Mouse (Mus musculus) liver, embryonic 11.5 days (tissue): ENCODE measurements around the gene Rbm33. TPM values are rescaled to one million over a fixed set of nuclear protein-coding genes. Genes with fewer than 3 reads are reported as not detected.

Source experiments
- ATAC-seq: fragments of 200-750 bp; cut with Nextera tagmentation; replicated peaks from 2 replicates; pipeline ENCODE4 v1.8.0; 2017; ENCODE audit warnings: moderate number of reproducible peaks, mild to moderate bottlenecking, moderate TSS enrichment, moderate library complexity; ENCODE audit not compliant: low FRiP score
- DNase-seq: peaks from one replicate; pipeline ENCODE4 v3.0.0-alpha.2; 2017; ENCODE audit warnings: low spot score
- H3K27ac ChIP-seq: fragments of 300-500 bp; sonication (generic); 2 replicates; pipeline ENCODE4 v1.5.1; 2014; ENCODE audit warnings: mild to moderate bottlenecking, low read depth, low read length, control low read depth
- H3K27me3 ChIP-seq: fragments of 300-500 bp; sonication (generic); replicated peaks from 2 replicates; pipeline ENCODE4 v1.6.1; 2014; ENCODE audit warnings: low read length, mixed read lengths; ENCODE audit not compliant: control insufficient read depth, insufficient read depth
- H3K36me3 ChIP-seq: fragments of 300-500 bp; sonication (generic); 2 replicates; pipeline ENCODE4 v1.6.1; 2014; ENCODE audit warnings: mild to moderate bottlenecking, low read length, moderate library complexity, mixed read lengths; ENCODE audit not compliant: control insufficient read depth, insufficient read depth
- H3K4me1 ChIP-seq: fragments of 300-500 bp; sonication (generic); replicated peaks from 2 replicates; pipeline ENCODE4 v1.6.1; 2014; ENCODE audit warnings: low read length, mixed read lengths; ENCODE audit not compliant: control insufficient read depth, insufficient read depth
- H3K4me2 ChIP-seq: fragments of 300-500 bp; sonication (generic); 2 replicates; pipeline ENCODE4 v1.6.1; 2014; ENCODE audit warnings: mild to moderate bottlenecking, control low read depth, moderate library complexity
- H3K4me3 ChIP-seq: fragments of 300-500 bp; sonication (generic); 2 replicates; pipeline ENCODE4 v1.5.1; 2014; ENCODE audit warnings: low read depth, low read length, control low read depth
- H3K9ac ChIP-seq: fragments of 300-500 bp; sonication (generic); 2 replicates; pipeline ENCODE4 v1.6.1; 2014; ENCODE audit warnings: low read depth, low read length, control low read depth
- H3K9me3 ChIP-seq: fragments of 300-500 bp; sonication (generic); 2 replicates; pipeline ENCODE4 v1.6.1; 2016; ENCODE audit warnings: low read length, inconsistent platforms, mixed read lengths; ENCODE audit not compliant: control insufficient read depth
- WGBS: fragments of 180-500 bp; shearing (Covaris S2); extraction: QIAGEN DNeasy Blood & Tissue Kit; methylation state at CpG from one replicate; pipeline ENCODE4 v1.1.7; 2014; 5-methylcytosine and 5-hydroxymethylcytosine counted together
- polyA plus RNA-seq: library from polyadenylated mRNA; unstranded; fragments of >200 nt; fragmentation: Nextera tagmentation; extraction: Ambion mirVana; gene quantifications from 2 replicates; pipeline ENCODE4 v1.2.1, GENCODE M21; 2014

Rbm33 gene
- polyA plus RNA-seq, 1 experiment from 2014 or later, result 11.1 TPM

- no peaks in the 10 kb centered on the region for H3K9me3 ChIP-seq
- H3K36me3 ChIP-seq, result peaks cover 29% of the 10 kb centered on the region
- H3K9ac ChIP-seq, result no peak overlapping the region
- no peak overlapping the region for H3K4me3 ChIP-seq
- H3K4me2 ChIP-seq, result no peak overlapping the region
- H3K27ac ChIP-seq, result no peak overlapping the region
- DNase-seq, result no peak
- no peaks in the 10 kb centered on the region for H3K27me3 ChIP-seq
- no peak for ATAC-seq
- no peaks in the 10 kb centered on the region for H3K4me1 ChIP-seq
These were observed 38.7 kb downstream of the Rbm33 start for GRCm38 (mm10) chr5:28355614-28356013.

GRCm38 (mm10) chr5:28360745-28361144, 43.8 kb downstream of the Rbm33 start:
- no peak overlapping the region for H3K4me2 ChIP-seq
- ATAC-seq, result no peak
- no peak overlapping the region for H3K27ac ChIP-seq
- no peaks in the 10 kb centered on the region for H3K27me3 ChIP-seq
- no peak for DNase-seq
- no peaks in the 10 kb centered on the region for H3K4me1 ChIP-seq
- H3K36me3 ChIP-seq, result peaks cover 35% of the 10 kb centered on the region
- no peak overlapping the region for H3K4me3 ChIP-seq
- H3K9ac ChIP-seq, result no peak overlapping the region
- no peaks in the 10 kb centered on the region for H3K9me3 ChIP-seq
- WGBS, result 93% methylated on average over 2 of the region's 2 CpGs

- H3K9ac ChIP-seq, result no peak overlapping the region
- ATAC-seq (no peak), DNase-seq (no peak)
- no peaks in the 10 kb centered on the region for H3K4me1 ChIP-seq
- WGBS, result 87% methylated on average over 2 of the region's 2 CpGs
- no peak overlapping the region for H3K4me2 ChIP-seq
- H3K9me3 ChIP-seq, result no peaks in the 10 kb centered on the region
- no peaks in the 10 kb centered on the region for H3K27me3 ChIP-seq
- H3K4me3 ChIP-seq, result no peak overlapping the region
- no peak overlapping the region for H3K27ac ChIP-seq
- H3K36me3 ChIP-seq, result peaks cover 26% of the 10 kb centered on the region
These were observed 51.1 kb downstream of the Rbm33 start for GRCm38 (mm10) chr5:28368056-28368455.

GRCm38 (mm10) chr5:28370836-28371235, 53.9 kb downstream of the Rbm33 start:
- Histone ChIP-seq H3K4me2 (no peak overlapping the region), H3K4me1 (no peaks in the 10 kb centered on the region), H3K9me3 (no peaks in the 10 kb centered on the region), H3K4me3 (no peak overlapping the region), H3K27ac (no peak overlapping the region), H3K36me3 (peaks cover 16% of the 10 kb centered on the region; the same call in 1 of the 2 replicates), H3K9ac (no peak overlapping the region), H3K27me3 (no peaks in the 10 kb centered on the region)
- ATAC-seq, result no peak
- no peak for DNase-seq

GRCm38 (mm10) chr5:28372172-28372664, 55.3 kb downstream of the Rbm33 start:
- no peak overlapping the region for H3K4me2 ChIP-seq
- H3K4me3 ChIP-seq, result no peak overlapping the region
- no peaks in the 10 kb centered on the region for H3K4me1 ChIP-seq
- ATAC-seq, result peak; percentile 58; the same call in 1 of the 2 replicates
- H3K9me3 ChIP-seq, result no peaks in the 10 kb centered on the region
- no peak overlapping the region for H3K27ac ChIP-seq
- WGBS, result 73% methylated on average over 1 of the region's 1 CpGs
- no peaks in the 10 kb centered on the region for H3K27me3 ChIP-seq
- H3K36me3 ChIP-seq, result peaks cover 12% of the 10 kb centered on the region; the same call in 1 of the 2 replicates
- H3K9ac ChIP-seq, result no peak overlapping the region
- DNase-seq, result no peak

- Histone ChIP-seq H3K4me1 (no peaks in the 10 kb centered on the region), H3K9me3 (no peaks in the 10 kb centered on the region), H3K36me3 (peaks cover 12% of the 10 kb centered on the region; the same call in 1 of the 2 replicates), H3K27ac (no peak overlapping the region), H3K9ac (no peak overlapping the region), H3K4me2 (no peak overlapping the region), H3K27me3 (no peaks in the 10 kb centered on the region), H3K4me3 (no peak overlapping the region)
- no peak for ATAC-seq
- DNase-seq, result no peak
- 85% methylated on average over 2 of the region's 2 CpGs for WGBS
These were observed 56.8 kb downstream of the Rbm33 start for GRCm38 (mm10) chr5:28373498-28374427.

- H3K4me3 ChIP-seq, result no peak overlapping the region
These were observed 60.4 kb downstream of the Rbm33 start for GRCm38 (mm10) chr5:28377299-28377698.

GRCm38 (mm10) chr5:28382289-28382688, 65.4 kb downstream of the Rbm33 start:
- no peaks in the 10 kb centered on the region; the same call in 1 of the 2 replicates for H3K4me1 ChIP-seq
- 92% methylated on average over 1 of the region's 1 CpGs for WGBS
- no peak overlapping the region for H3K4me2 ChIP-seq
- DNase-seq (no peak), ATAC-seq (no peak)
- peaks cover 15% of the 10 kb centered on the region for H3K36me3 ChIP-seq
- no peak overlapping the region for H3K4me3 ChIP-seq
- no peak overlapping the region for H3K27ac ChIP-seq
- no peaks in the 10 kb centered on the region for H3K27me3 ChIP-seq
- no peak overlapping the region for H3K9ac ChIP-seq
- H3K9me3 ChIP-seq, result no peaks in the 10 kb centered on the region

More at GRCm38 (mm10) chr5:28377299-28377698, 60.4 kb downstream of the Rbm33 start:
- DNase-seq (no peak), ATAC-seq (no peak)
- Histone ChIP-seq H3K36me3 (peaks cover 13% of the 10 kb centered on the region; the same call in 1 of the 2 replicates), H3K4me2 (no peak overlapping the region), H3K9ac (no peak overlapping the region), H3K27me3 (no peaks in the 10 kb centered on the region), H3K27ac (no peak overlapping the region), H3K4me1 (no peaks in the 10 kb centered on the region; the same call in 1 of the 2 replicates), H3K9me3 (no peaks in the 10 kb centered on the region)

- DNase-seq (no peak), ATAC-seq (no peak)
- no peak overlapping the region for H3K9ac ChIP-seq
- no peaks in the 10 kb centered on the region for H3K4me1 ChIP-seq
- H3K4me2 ChIP-seq, result no peak overlapping the region
- H3K36me3 ChIP-seq, result peaks cover 26% of the 10 kb centered on the region
- H3K27me3 ChIP-seq, result no peaks in the 10 kb centered on the region
- no peak overlapping the region for H3K4me3 ChIP-seq
- H3K9me3 ChIP-seq, result no peaks in the 10 kb centered on the region
- 89% methylated on average over 3 of the region's 3 CpGs for WGBS
- no peak overlapping the region for H3K27ac ChIP-seq
These were observed 69.9 kb downstream of the Rbm33 start for GRCm38 (mm10) chr5:28386783-28387182.
